Mouse (Mus musculus) left cerebral cortex, postnatal 25 days (tissue): ENCODE results near the gene Man1a. TPM values are rescaled to one million over a fixed set of nuclear protein-coding genes. Genes with fewer than 3 reads are reported as not detected.

Experiments
- DNase-seq, 2 experiments: peaks; one replicate each; pipeline ENCODE4 v3.0.0; 2022; ENCODE audit warnings: low spot score in 2 of 2, mixed read lengths in 1 of 2
- intact Hi-C: fragments of 180-260 bp; cut with DNase I; formaldehyde crosslinking; loops from one replicate; pipeline ENCODE4 v1.15.1; 2025
- total RNA-seq, 2 experiments: library from RNA; stranded (reverse); gene quantifications; 2 replicates each; pipeline ENCODE4 v1.2.3; 2021

Gene Man1a
- total RNA-seq, 2 experiments from 2014 or later = 27.7 to 28.4 TPM

GRCm38 (mm10) chr10:54063551-54064260 lies 12.7 kb downstream of the Man1a start:
- DNase-seq = no peak
- intact Hi-C loops = no loop called here

- intact Hi-C loops = no loop called here
- no peak for DNase-seq
These were observed 13.6 kb downstream of the Man1a start for GRCm38 (mm10) chr10:54062835-54063234.

DNA sequence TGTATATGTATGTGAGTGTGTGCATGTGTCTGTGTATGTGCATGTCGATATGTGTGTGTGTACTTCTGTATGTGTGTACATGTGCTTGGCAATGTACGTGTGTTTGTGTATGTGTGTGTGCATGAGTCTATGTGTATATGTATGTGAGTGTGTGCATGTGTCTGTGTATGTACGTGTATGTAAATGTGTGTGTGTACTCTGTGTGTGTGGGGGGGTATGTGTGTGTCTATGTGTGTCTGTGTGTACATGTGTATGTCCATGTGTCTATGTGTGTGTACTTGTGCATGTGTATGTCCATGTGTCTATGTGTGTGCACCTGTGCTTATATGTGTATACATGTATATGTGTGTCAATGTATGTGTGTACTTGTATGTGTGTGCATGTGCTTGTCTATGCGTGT lies 15.2 kb downstream of the Man1a start:
- intact Hi-C loops = no loop called here
- DNase-seq = no peak

DNA sequence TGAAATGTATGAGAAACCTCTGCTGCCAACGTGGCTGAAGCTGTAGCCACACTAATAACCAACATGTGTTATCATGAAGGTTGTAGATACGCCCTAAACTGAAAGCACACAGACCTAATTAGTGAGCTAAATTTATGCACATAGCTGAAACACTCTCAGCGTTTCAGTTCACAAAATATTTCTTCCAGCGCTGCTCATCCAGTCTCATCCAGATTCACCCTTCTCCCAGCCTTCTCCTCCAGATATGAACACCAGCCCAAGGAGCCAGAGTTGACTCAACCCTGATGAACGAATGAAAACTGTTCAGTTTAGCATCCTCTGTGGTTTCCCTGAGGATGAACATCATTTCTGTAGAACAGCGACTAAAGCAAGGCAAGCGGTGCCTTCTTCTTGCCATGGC lies 15.8 kb downstream of the Man1a start:
- intact Hi-C loops = no loop called here
- DNase-seq = no peak

DNA sequence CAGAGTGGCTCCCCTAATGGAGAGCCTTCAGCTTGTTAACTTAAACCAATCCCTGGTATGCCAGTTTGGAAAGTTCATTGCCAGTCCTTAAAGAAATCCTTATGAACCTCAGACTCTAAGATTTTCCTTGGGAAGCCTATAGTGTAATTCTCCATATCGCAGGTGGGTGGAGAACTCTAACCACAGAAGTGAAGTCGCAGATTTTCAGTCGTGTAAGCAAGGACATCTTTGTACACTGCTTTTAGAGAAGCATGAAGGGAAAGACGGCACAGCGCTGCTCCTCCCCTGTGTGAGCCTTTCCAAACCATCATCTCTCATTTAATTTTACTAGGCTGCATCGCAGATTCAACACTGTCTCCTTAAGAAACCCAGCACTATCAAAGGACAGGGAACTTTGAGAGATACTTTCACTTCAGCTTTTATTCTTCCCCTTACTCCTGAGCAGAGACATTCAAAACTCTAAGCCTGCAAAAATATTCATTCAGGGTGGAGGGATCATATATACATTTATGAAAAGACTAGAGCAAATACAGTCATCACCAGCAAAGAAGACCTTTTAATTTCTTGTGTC lies 16.6 kb downstream of the Man1a start:
- DNase-seq = peak in 1 of 2 experiments; percentile 40
- intact Hi-C loops = no loop called here

DNA sequence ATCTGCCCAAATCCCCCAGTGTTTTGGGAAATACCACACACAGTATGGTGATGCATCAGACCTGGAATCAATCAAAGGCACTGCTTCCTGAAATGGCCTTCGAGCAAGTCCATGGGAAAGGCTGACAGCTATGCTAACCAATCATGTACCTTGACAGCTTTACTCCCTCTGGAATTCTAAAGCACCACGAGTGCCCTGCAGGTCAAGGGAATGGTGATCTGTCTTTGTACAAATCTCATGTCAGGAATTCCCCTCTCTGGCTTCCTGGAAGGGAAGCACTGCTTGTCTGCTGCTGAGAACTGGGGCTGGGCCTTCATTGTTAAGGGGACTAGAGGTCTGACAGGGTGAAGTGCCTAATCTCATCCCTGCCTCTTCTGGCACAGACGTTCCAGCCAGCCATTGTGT lies 17.3 kb downstream of the Man1a start:
- intact Hi-C loops = no loop called here
- DNase-seq = no peak

DNA sequence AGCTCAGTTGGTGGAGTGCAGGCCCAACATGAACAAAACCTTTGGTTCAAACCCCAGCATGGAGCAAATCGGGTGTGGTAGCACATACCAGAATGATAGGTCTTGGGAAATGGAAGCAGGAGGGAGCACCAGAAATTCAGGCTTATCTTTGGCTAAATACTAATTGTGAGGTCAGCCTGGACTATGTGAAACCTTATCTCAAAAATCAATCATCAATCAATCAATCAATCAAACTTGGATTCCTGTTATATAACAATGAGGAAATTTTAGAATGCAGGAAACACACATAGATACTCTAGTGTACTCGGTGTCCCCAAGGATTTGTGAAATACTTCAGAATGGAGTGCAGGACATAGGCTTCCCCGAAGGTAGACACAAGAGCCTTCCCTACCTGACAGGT lies 17.8 kb downstream of the Man1a start:
- DNase-seq = no peak
- intact Hi-C loops = no loop called here

GRCm38 (mm10) chr10:54054188-54054587 lies 22.2 kb downstream of the Man1a start:
- DNase-seq = no peak
- intact Hi-C loops = no loop called here

DNA sequence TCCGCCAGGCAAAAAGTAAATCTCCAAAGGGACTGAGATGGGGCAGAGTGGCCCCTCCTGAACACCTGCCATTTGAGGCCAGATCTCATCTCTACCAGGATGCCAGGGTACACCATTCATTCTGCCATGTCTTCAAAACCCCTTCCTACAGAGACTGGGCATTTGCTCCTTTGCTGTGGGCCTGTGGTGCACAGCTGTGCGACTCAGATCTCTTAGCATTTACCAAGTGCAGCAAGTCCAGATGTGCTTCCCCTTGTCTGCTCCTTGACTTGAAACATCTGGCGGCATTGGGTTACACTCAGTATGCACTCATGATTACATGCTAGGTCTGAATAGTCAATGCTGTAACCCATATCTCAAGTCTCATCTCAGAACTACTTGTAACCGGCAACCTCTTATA lies 28.5 kb downstream of the Man1a start:
- intact Hi-C loops = no loop called here

GRCm38 (mm10) chr10:54043358-54043757 lies 33.1 kb downstream of the Man1a start:
- intact Hi-C loops = no loop called here
- no peak for DNase-seq

More for the DNA sequence above, 28.5 kb downstream of the Man1a start:
- no peak for DNase-seq

DNA sequence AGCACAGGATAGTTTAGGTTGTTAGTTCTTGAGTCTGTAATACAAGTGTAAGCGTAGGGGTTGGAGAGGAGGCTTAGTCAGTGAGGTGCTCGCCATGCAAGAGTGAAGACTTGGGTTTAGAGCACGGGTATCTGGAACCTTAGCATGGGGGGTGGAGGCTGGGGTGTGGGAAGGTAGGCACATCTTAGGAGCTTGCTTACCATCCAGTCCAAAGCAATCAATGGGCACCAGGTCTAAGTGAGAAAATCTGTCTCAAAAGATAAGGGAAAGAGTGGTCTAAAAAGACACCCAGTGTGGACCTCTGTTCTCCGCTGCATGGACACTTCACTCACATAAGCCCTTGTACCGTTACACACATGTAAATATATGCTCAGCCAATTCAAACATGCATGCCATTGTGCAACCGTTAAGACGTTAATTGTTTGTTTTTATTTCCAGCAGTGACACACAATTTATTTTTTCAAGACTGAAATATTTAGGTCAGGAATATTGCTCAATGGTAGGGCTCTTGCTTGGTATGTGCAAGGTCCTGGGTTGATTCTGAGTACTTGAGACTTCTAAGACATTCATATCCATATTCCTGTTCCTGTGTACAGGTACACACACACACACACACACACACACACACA lies 34.1 kb downstream of the Man1a start:
- no peak for DNase-seq
- intact Hi-C loops = no loop called here

- intact Hi-C loops = no loop called here
- peak; percentile 49 to 93 for DNase-seq
These were observed 35.9 kb downstream of the Man1a start for GRCm38 (mm10) chr10:54040261-54041165.

GRCm38 (mm10) chr10:54039754-54040153 lies 36.7 kb downstream of the Man1a start:
- DNase-seq = no peak
- intact Hi-C loops = no loop called here

DNA sequence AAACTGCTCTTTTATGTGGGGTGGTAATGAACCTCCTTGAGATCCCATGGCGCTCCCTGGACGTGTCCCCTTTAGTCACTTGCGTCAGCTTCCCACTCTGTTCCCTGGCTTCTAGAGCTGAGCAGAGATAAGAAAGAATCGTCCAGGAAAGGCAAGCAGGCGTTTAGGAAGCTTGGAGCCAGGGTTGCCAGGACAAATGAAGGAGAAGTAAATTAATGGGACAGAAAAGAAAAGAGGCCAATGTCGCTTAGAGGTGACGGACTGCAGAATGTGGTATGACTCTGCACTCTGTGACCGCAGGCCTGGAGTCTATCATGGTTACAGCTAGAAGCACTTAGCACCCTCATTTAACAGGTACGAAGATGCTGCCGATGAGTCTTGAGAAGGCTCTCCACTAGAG lies 37.7 kb downstream of the Man1a start:
- intact Hi-C loops = no loop called here
- DNase-seq = no peak

GRCm38 (mm10) chr10:54038180-54038579 lies 38.2 kb downstream of the Man1a start:
- DNase-seq = no peak
- intact Hi-C loops = no loop called here

DNA sequence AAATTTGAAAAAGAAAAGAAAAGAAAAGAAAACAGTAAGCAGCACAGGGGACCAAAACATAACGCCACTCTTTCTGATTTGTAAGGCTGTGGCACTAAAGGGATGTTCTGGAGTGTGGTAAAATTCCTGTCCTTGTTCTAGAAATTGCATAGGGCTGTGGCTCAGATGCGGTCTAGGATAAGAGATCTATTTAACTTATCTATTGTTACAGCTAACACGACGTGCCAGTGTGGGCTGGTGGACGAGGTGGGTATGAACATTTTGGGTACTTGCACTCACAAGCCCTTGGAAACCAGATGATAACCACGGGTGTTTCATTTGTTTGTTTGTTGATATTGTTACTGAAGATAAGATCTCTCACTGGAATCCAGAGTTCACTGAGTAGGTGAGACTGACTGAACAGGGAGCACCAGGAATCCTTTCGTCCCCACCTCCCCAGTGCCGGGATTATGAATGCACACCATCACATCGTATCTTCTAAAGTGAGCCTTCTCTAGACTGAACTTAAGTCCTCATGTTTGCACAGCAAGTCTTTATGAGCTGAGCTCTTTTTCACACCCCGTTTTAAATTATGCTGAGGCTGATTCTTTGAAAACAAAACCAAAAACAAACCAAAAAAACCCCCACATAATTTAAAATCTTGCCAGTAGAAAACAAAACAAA lies 38.9 kb downstream of the Man1a start:
- DNase-seq = no peak
- intact Hi-C loops = no loop called here

DNA sequence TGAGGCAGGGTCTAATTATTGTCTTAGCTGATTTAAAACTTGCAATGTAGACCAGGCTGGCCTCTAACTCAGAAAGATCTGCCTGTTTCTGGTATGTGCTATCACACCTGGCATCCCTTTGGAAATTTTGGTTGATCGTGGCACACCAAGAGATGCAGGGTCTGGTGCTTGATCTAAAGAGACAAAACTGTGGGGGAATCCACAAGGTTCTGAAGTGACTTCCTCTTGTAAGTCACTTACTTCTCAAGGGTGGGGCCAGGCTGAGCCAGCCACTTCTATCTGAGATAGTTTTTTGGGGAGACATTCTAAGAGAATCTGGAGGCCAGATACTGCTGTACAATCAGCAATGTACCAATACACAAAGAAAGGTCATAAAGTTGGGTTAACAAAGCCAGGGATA lies 40.8 kb downstream of the Man1a start:
- DNase-seq = no peak
- intact Hi-C loops = no loop called here

DNA sequence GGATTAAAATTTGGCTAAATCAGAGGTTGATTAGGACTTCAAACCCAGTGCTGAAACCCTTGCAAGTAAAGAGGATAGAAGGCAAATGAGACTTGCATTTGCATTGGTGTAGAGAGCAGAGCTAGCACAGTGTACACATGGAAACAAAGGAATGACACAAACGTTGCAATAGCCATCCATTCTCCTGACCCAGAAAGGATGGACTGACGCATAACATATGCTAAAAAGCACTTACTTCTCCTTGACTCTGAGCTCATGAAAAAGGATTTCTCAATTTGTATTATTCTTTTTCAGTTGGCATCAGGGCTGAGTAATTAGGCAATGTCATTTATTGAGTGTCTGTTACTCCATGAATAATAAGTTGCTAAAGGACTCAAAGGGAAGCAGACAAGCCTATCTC lies 41.6 kb downstream of the Man1a start:
- no peak for DNase-seq
- intact Hi-C loops = no loop called here

DNA sequence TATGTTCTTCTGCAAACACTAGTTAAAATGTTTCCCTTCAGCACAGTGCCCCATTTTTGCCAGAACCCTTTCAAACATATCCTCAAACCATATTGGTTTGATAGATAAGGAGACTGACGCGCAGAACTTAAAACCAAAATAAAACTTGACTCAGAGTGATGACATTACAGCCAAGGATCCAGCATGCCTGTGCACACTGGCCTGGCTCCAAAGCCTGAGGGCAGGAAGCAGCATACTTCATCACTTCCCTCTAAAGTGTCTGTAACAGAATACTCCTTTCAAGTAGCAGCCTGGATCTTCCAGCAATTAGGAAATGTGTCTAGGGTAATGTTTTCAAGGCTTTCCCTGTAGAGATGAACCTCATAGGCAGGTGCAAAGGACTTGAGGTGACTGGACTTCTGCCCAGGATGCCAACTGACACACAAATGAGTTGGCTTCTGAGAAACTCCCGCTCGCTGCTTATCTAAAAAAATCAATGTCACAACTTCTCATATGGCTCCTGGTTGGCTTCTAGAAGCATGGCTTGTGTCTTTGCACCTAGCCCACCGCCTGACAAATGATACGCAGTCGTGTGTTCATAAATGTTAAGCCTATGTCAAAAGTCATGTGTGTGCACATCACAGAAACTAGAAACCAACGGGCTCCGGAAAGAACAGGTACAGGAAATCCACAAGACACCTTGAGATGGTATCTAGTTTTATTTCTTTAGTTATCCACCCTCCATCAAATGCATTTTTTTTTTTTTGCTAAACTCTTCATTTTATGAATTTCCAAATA lies 43.9 kb downstream of the Man1a start:
- intact Hi-C loops = no loop called here
- DNase-seq = no peak
